In the genomic region with DNA sequence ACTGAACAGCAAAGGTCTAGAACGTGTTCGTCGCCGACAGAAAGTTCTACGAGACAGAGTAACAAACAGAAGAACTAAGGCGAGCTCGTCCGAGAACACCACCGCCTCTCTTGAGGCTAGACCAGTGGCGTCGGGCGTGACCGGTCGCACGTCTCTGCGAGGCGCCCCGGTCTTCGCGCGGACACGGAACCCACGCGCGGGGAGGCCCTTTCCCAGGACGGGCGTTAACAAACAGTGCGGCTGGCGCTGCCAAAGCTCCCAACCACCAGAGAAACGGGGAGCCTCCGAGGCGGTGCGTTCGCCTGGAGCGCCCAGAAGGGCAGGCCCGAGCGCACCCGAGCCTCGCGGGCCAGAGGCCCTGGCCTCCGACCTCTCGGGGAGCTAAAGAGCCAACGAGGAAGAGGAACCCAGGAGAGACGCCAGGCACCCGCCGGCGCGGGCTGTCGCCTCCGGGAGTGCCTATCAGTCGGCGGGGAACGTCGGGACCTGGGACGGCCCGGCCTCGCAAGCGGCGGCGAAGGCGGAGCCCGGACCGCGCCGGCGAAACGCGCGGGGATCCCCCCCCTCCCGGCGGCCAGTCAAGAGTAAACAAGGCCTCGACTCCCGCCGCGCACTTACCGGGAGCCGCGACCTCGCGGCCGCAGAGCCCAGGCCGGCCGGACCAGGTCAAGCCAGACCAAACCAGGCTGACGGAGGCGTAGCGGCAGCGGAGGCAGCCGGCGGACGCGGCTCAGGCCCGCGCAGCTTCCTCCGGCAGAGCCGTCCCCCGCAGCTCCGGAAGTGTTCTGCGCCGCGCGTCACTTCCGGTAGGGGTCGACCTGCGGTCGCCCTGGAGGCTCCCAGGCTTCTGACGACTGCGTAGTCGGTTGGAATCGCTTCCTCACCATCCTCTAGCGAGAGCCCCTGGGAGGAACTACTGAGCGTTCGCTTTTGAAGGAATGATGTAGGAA, we compare ENCODE assay signal across 7 mouse cellular contexts. TPM values are rescaled to one million over a fixed set of nuclear protein-coding genes. Genes with fewer than 3 reads are reported as not detected.
A peak's percentile ranks its signal among the peaks of the same experiment; 100 is the strongest.
DNase-seq lines count a peak whose midpoint lies in the region; ATAC-seq and TF ChIP-seq lines count a peak whose summit lies in the region.

A gene (minus strand): TSS at position 776 of the 950 bp plus-strand sequence.

- H3K4me3 ChIP-seq in embryonic facial prominence, embryonic 12.5 days: peak within 1 kb of the TSS; percentile 98
- H3K4me3 ChIP-seq in kidney, adult 2 months (ENCODE audit: insufficient read depth, low read depth, low read length): peak within 1 kb of the TSS; percentile 83
- H3K4me3 ChIP-seq in limb, embryonic 12.5 days (replicated peaks): peak within 1 kb of the TSS; percentile 99
- peak within 1 kb of the TSS; percentile 100 for H3K4me3 ChIP-seq in midbrain, embryonic 15.5 days
- H3K4me3 ChIP-seq in spleen, adult 2 months (ENCODE audit: extremely low read depth, insufficient read depth, insufficient read length): peak within 1 kb of the TSS; percentile 85

- peak within 1 kb of the TSS; percentile 96 for H3K9ac ChIP-seq in embryonic facial prominence, embryonic 12.5 days
- H3K9ac ChIP-seq in limb, embryonic 12.5 days (replicated peaks): peak within 1 kb of the TSS; percentile 90
- H3K9ac ChIP-seq in midbrain, embryonic 15.5 days: peak within 1 kb of the TSS; percentile 94

- no peaks in the 10 kb centered on the region for H3K27me3 ChIP-seq in embryonic facial prominence, embryonic 12.5 days
- no peaks in the 10 kb centered on the region for H3K27me3 ChIP-seq in kidney, adult 2 months (replicated peaks; ENCODE audit: control insufficient read depth, insufficient read depth, low read length)
- no peaks in the 10 kb centered on the region for H3K27me3 ChIP-seq in limb, embryonic 12.5 days
- no peaks in the 10 kb centered on the region for H3K27me3 ChIP-seq in midbrain, embryonic 15.5 days (replicated peaks)
- no peaks in the 10 kb centered on the region for H3K27me3 ChIP-seq in spleen, adult 2 months (ENCODE audit: control insufficient read depth, insufficient read depth, low read length)

- no peaks in the 10 kb centered on the region for H3K36me3 ChIP-seq in embryonic facial prominence, embryonic 12.5 days
- H3K36me3 ChIP-seq in kidney, adult 2 months (ENCODE audit: control insufficient read depth, insufficient read depth, low read length): no peaks in the 10 kb centered on the region
- H3K36me3 ChIP-seq in limb, embryonic 12.5 days: no peaks in the 10 kb centered on the region
- H3K36me3 ChIP-seq in midbrain, embryonic 15.5 days (replicated peaks): no peaks in the 10 kb centered on the region
- no peaks in the 10 kb centered on the region for H3K36me3 ChIP-seq in spleen, adult 2 months (ENCODE audit: control insufficient read depth, insufficient read depth, low read length)

- peaks cover 14% of the 10 kb centered on the region for H3K4me1 ChIP-seq in embryonic facial prominence, embryonic 12.5 days
- peaks cover 12% of the 10 kb centered on the region for H3K4me1 ChIP-seq in kidney, adult 2 months (ENCODE audit: control insufficient read depth, insufficient read depth, low read length)
- peaks cover 16% of the 10 kb centered on the region for H3K4me1 ChIP-seq in limb, embryonic 12.5 days (replicated peaks)
- H3K4me1 ChIP-seq in midbrain, embryonic 15.5 days: peaks cover 25% of the 10 kb centered on the region
- peaks cover 5% of the 10 kb centered on the region; the same call in 1 of the 2 replicates for H3K4me1 ChIP-seq in spleen, adult 2 months (ENCODE audit: control insufficient read depth, insufficient read depth, insufficient read length)

- no peak for TF ChIP-seq CTCF in kidney, adult 2 months (conservative IDR thresholded peaks at IDR 0.05; ENCODE audit: insufficient read depth, insufficient read length, low read depth, low read length)
- TF ChIP-seq CTCF in spleen, adult 2 months (IDR thresholded peaks at IDR 0.05; ENCODE audit: extremely low read depth, insufficient read depth, insufficient read length, insufficient replicate concordance): no peak

- peak within 1 kb of the TSS; percentile 75 for H3K4me2 ChIP-seq in embryonic facial prominence, embryonic 12.5 days (replicated peaks)
- H3K4me2 ChIP-seq in limb, embryonic 12.5 days: peak within 1 kb of the TSS; percentile 77
- peak within 1 kb of the TSS; percentile 95 for H3K4me2 ChIP-seq in midbrain, embryonic 15.5 days

- no peaks in the 10 kb centered on the region for H3K9me3 ChIP-seq in embryonic facial prominence, embryonic 12.5 days
- H3K9me3 ChIP-seq in limb, embryonic 12.5 days: no peaks in the 10 kb centered on the region
- H3K9me3 ChIP-seq in midbrain, embryonic 15.5 days: no peaks in the 10 kb centered on the region

- peak within 1 kb of the TSS; percentile 91 for H3K27ac ChIP-seq in embryonic facial prominence, embryonic 12.5 days
- H3K27ac ChIP-seq in kidney, adult 2 months (ENCODE audit: insufficient read depth, low read depth, low read length): peak within 1 kb of the TSS; percentile 87
- peak within 1 kb of the TSS; percentile 90 for H3K27ac ChIP-seq in limb, embryonic 12.5 days
- peak within 1 kb of the TSS; percentile 92 for H3K27ac ChIP-seq in midbrain, embryonic 15.5 days
- peak within 1 kb of the TSS; percentile 95 for H3K27ac ChIP-seq in spleen, adult 2 months (ENCODE audit: insufficient read depth, low read length)

- peak; percentile 90 for DNase-seq in adrenal gland, postnatal 25 days
- peak; percentile 93 to 95 for DNase-seq in heart, adult 18-20 months
- DNase-seq in kidney, adult 2 months: peak; percentile 95
- peak; percentile 83 to 88 for DNase-seq in spleen, adult 2 months (ENCODE audit: low read depth in 1 of 2, low spot score in 2 of 2)

- WGBS in embryonic facial prominence, embryonic 12.5 days: under 1% methylated on average over 107 of the region's 112 CpGs
- WGBS in kidney, adult 2 months: under 1% methylated on average over 112 of the region's 112 CpGs
- WGBS in limb, embryonic 12.5 days: under 1% methylated on average over 110 of the region's 112 CpGs
- under 1% methylated on average over 107 of the region's 112 CpGs for WGBS in midbrain, embryonic 15.5 days
- under 1% methylated on average over 112 of the region's 112 CpGs for WGBS in spleen, adult 2 months

- TF ChIP-seq POLR2A in kidney, adult 2 months (IDR thresholded peaks at IDR 0.05; ENCODE audit: low read depth, low read length): peak; percentile 71
- TF ChIP-seq POLR2A in spleen, adult 2 months (IDR thresholded peaks at IDR 0.05; ENCODE audit: low read depth, low read length): peak; percentile 83

- ATAC-seq in embryonic facial prominence, embryonic 12.5 days (ENCODE audit: insufficient number of reproducible peaks, insufficient read depth, low FRiP score, low TSS enrichment): peak; percentile 98
- peak; percentile 95 for ATAC-seq in limb, embryonic 12.5 days (ENCODE audit: insufficient number of reproducible peaks, insufficient read depth, low FRiP score, low TSS enrichment, low read depth)
- peak; percentile 98 for ATAC-seq in midbrain, embryonic 15.5 days (replicated peaks)

RNA-seq across cellular contexts. Expression of the gene that starts here (rescaled TPM):
- 48.9 and 73.9 TPM in 2 replicates for total RNA-seq in adrenal gland, postnatal 25 days (2021)
- polyA plus RNA-seq in embryonic facial prominence, embryonic 12.5 days (2016; fragmentation: Nextera tagmentation; extraction: Ambion mirVana): 58.1 and 60.1 TPM in 2 replicates
- total RNA-seq in heart, adult 18-20 months (2021): 10 to 100 TPM; 40.6 to 42.7 TPM
- 34.9 and 36.9 TPM in 2 replicates for polyA plus RNA-seq in kidney, adult 2 months (2012; rRNA removed)
- 54.6 and 61.3 TPM in 2 replicates for polyA plus RNA-seq in limb, embryonic 12.5 days (2016; fragmentation: Nextera tagmentation; extraction: Ambion mirVana)
- polyA plus RNA-seq in midbrain, embryonic 15.5 days (2015; fragmentation: Nextera tagmentation; extraction: Ambion mirVana): 51.7 and 53.3 TPM in 2 replicates
- polyA plus RNA-seq in spleen, adult 2 months (2012; rRNA removed): 28.4 and 28.8 TPM in 2 replicates

Comparison
In these comparisons a context has a peak if more than half of its experiments do, and no peak if none do; other contexts are left out.
1. Peak in every context shown above with its lines: DNase-seq, ATAC-seq, H3K4me3 ChIP-seq and H3K27ac ChIP-seq.